Mouse (Mus musculus) retina, postnatal 1 day (tissue): ENCODE data around the gene Zfp354c.

ENCODE experiments used
- DNase-seq: peaks from one replicate; pipeline ENCODE4 v3.0.0-alpha.2; 2012

The Zfp354c gene

DNA sequence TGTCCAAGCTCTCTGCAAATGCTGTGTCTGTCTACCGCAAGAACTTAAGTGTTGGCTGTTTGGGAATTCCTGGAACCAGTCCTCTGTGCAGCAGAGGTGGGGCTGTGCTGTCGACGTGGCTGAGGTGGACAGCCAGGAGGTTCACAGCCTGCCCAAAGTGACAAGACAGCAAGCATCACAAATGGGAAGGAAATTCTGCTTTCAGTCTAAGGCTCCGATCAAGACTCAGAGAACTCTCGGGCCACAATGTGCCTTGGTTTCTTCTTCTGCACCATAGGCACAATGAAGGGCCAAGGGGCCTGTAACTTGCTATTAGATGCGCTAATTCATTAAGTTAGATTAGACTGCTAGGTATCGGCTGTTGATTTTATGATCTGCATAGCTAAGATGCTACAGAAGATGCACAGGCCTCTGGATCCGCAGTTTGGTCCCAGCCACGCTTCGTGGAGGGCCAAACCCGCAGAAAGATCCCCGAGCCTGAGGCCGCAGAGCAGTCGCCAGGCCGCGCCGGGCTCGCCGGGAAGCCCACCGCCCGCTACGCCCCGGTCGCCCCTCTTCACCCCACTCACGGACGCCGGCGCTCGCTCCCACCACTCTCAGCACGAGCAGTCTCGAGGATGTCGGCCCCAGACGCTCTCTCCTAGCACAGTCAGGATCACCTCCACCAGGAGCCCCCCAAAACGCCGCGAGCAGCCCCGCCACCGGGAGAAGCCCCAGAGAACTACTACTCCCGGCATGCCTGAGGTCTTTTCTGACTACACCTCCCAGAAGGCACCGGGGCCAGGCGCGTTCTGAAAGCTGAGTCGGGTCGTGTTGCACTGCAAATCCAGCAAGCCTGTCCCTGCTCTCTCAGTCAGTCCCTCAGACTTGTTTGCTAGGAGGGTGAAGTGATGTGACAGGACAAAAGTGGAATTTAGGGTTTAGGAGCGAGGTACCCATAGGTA, at the start of gene Zfp354c:
Gene Zfp354c (minus strand): TSS at position 715 of the 944 bp plus-strand sequence.
- peak; percentile 92 for DNase-seq

DNA sequence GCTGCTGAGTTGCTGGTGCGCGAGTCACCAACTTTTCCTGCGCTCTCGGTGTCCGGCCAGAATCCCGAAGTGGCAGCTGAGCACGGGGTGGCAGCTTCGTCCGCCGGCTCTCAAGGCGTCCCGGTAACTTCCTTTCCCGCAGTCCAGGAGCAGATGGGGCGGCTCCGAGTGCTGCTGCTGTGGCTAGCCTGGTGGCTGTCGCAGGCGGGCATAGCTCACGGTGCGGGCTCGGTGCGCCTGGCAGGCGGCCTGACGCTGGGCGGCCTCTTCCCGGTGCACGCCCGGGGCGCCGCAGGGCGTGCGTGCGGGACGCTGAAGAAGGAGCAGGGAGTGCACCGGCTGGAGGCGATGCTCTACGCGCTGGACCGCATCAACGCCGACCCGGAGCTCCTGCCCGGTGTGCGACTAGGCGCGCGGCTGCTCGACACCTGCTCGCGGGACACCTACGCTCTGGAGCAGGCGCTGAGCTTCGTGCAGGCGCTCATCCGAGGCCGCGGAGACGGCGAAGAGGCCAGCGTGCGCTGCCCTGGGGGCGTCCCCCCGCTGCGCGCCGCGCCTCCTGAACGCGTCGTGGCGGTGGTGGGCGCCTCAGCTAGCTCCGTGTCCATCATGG, 23.6 kb upstream of the Zfp354c start:
- peak; percentile 51 for DNase-seq

DNA sequence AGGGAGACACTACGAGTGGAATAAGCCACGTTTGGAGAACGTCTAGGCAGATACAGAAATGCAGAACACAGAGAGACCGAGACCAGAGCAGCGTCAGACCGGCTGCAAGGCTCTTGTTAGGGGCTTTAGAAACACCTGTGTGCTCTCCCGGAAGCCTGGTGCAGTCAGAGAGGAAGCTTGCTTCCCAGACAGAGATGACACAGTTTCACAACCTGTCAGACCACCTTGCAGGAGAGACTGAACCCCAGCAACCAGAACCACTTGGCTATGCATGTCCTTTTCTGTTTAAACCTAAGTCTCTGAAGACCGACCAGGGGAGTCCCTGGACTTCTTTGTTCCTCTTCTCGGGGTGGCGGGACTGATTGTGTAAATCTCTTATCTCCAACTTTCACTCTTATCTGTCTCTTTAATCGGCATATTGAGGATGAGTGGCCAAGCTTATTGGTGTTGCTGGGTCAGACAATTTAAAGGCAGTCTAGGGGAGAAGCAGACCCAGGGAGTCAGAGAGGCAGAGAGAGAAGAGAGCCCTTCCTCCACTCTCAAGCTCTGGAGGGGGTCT, 22.7 kb upstream of the Zfp354c start, which contains the start of gene Grm6:
Gene Grm6 (plus strand): TSS at position 509 of the 559 bp plus-strand sequence.
- DNase-seq, result no peak

DNA sequence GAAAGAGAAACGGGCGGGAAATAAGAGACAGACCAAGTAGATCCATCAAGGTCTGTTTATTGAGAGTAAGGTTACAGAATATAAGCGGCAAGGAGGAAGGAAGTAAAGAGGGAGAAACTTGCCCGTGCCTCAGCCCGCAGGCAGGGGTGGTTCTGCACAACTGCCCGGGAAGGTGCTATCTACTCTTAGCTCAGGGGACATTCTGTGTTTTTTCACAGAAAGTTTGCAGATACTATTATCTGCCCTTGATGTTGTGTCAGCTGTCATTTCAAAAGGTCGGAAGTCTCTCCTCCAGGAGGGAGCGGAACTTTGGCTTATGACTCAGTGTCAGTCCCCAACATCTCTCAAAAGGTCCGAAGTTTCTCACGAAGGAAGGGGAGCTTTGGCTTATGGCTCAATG, 21.8 kb upstream of the Zfp354c start:
- no peak for DNase-seq

DNA sequence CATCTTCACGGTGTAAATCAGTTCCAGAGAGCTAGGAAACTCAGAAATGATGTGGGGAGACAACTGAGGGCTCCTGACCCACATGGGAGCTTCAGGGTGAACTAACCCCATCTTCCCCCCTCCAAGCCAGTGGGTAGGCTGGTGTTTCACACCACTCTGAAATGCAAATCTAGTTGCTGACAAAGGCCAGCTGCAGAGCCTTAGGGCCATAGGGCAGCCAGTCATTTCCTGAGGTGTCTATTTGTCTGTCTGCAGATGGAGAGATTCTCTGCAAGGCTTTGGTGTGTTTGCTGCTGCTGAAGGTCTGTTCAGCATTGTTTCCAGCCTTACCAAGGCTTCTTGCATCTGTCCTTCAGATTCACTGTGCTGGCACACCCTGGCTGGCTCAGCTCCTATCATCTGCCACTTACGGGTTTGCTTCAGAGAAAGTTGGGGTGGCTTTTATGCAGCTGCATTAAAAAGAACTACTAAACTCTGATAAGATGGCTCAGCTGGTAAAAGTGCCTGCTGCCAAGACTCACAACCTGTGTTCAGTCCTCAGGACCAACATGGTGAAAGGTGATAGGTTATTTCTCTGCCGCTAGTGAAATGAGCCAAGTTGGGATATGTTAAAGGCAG, 21.1 kb upstream of the Zfp354c start:
- DNase-seq, result no peak

DNA sequence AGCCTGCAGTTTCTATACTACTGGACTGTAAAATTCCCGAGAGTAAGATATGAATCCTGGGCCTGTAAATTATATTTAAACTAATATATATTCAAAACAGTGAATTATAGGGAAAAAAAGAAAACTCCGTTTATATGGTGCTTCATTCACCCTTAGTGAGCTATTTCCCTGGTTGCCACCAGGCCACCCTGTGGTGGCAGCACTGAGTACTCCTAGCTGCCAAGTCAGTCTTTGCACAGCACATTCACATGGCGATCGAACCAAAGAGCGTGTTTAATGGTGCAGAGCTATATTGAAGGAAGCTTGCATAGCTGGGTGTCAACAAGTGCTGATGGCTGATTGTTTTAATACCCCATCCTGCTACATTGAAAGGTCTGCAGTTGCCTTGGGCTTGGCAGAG, 19.5 kb upstream of the Zfp354c start:
- peak; percentile 46 for DNase-seq

DNA sequence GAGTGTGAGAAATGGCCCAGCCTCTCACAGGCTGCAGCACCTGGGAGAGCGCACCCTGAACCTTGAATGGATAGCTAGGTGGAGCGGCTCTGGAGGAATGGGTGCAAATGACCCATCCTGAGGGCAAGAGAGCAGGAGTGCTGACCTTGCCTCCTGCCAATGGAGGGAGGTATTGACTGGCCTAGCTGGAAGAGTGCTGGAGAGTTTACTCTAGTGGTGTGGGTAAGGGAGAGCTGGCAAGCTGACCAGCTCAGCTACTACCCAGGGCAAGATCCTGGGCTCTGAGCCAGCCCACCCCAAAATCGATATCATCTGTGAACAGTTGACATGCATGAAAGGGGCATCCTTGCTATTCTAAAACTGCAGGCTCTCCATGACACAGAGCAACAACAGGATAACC, 18.4 kb upstream of the Zfp354c start:
- DNase-seq, result no peak

DNA sequence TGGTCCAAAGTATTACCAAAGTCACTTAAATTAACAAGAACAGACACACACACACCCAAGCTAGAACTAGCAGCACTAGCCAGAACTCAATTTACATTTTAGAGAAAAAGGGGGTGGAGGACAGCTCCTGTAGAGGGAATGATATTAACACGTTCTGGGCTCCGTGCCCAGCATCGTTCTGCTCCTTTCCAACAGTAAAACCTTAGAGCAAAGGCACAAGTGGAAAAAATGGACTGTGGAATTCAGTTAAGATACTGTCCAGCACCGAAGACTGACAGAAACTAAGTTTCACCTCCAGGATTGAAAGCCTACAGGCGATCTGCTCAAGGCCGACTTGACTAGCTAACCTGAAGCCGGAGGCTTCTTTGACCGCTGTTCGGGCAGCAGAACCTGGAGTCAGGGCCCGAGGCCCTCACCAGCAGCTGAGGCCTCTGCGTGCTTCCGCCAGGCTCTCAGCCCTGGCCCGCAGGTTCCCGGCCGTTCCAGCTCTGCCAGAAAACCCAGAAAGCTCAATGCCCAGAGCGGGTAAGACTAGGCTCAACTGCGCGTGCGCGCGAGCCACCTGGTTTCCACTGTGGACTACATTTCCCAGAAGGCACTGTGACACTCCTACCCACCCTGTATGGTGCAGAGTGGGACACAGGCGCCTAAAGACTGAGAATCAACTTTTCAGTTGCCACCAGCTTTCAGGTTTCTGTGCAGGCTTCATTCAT, 13.7 kb upstream of the Zfp354c start, which contains the start of gene Zfp879:
Gene Zfp879 (minus strand): TSS at position 530 of the 713 bp plus-strand sequence.
- DNase-seq, result peak; percentile 94

DNA sequence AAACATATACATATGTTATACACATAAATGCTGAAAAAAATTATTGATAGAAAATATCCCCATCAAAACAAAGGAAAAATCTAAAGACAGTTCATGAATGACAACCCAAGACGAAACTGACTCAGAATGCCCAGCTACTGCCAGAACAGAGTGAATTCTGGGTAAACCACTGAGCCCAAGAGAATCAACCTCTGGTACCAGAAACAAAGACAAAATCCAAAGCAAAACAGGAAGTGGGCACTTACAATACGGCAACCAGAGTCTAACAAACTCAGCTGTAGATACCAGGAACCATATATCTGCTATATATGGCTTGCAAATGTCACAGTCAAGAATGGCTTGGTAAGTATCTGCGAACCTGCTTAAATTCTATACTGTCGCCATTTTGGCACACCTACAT, 8.2 kb upstream of the Zfp354c start:
- no peak for DNase-seq

DNA sequence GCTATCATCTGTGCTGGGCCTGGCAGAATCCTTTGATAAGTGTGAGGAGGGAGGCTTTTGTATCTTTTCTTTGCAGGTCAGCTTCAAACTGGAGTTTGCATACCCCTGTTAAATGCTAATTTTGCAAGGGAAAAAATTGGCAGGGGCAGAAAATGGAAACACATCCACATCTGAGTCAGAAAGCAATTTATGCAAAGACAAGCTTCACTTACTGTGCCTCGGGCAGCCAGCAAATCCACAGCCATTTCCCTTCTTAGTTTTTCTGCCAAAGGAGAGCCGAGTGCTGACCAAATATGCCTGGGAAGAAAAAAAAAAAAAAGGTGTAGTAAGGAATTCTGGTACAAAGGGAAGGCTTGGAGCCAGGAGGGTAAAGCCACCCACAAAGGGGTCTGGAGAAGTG, 1.3 kb downstream of the Zfp354c start:
- DNase-seq, result no peak

DNA sequence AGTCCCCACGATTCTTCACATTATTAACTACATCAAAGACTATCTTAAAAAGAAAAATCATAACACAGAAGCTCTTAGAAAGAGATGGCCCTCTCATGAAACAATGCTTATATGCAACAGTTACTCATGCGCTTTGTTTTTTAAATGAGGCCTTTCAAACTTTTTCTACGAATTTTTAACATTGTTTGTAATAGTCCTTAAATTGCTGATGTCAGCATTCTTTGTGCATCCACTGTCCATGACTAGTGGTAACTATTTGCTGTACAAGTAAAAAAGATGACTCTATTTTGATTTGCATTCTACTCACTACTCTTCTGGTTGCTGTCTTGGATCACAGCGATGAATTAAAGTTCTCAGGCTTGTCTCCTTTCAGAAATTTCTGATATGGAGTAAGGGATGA, 13.3 kb downstream of the Zfp354c start:
- no peak for DNase-seq

DNA sequence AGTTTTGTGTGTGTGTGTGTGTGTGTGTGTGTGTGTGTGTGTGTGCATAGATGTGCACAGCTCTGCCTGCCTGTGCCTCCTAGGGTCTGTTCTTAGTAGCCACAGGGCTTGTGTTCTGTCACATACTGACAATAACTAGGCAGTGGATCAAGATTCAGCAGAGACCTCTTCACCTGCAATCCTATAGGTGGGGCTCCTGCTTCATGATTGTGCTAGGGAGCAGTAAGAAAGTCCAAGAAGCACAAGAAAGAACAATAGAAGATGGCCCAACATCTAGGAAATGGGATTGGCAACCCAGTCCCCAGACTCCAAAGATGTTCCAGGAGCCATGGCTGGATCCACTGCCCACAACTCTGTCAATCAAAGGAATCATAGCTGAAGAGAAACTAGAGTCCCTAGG, 28.7 kb downstream of the Zfp354c start:
- DNase-seq, result no peak

DNA sequence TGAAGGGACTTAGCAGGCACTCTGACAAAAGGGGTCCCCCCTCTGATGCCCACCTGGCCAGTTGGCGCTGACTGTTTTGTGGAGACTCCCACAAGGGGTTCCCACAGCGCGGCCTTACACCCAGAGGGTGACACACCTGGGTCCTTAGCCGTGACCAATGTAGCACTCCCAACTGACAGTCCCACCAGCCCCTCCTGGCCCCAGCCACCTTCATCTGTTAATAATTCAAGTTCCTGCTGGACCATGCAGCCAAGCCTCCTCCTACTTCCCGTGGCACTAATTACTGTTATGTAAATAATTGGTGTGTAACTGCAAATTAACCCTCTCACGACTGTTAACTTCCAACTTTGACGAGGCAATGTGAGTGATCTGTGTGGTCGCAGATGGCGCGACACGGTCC, 29.9 kb downstream of the Zfp354c start:
- no peak for DNase-seq

DNA sequence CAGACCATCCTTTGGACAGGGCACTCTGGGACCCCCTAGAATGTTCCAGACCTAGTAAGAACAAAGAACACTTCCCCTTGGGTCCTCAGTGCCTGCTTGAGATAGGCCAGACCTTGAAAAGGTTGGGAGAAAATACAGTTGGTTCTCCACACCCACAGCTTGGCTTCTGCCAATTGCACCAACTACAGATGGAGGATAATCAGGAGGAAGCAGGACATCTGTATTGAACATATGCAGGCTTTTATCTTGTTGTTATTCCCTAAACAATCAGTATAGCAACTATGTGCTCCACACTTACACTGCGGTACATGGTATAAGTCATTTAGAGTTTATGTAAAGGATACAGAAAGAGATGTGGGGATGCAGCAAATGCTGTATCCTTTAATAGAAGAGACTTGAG, 56.5 kb downstream of the Zfp354c start:
- no peak for DNase-seq

DNA sequence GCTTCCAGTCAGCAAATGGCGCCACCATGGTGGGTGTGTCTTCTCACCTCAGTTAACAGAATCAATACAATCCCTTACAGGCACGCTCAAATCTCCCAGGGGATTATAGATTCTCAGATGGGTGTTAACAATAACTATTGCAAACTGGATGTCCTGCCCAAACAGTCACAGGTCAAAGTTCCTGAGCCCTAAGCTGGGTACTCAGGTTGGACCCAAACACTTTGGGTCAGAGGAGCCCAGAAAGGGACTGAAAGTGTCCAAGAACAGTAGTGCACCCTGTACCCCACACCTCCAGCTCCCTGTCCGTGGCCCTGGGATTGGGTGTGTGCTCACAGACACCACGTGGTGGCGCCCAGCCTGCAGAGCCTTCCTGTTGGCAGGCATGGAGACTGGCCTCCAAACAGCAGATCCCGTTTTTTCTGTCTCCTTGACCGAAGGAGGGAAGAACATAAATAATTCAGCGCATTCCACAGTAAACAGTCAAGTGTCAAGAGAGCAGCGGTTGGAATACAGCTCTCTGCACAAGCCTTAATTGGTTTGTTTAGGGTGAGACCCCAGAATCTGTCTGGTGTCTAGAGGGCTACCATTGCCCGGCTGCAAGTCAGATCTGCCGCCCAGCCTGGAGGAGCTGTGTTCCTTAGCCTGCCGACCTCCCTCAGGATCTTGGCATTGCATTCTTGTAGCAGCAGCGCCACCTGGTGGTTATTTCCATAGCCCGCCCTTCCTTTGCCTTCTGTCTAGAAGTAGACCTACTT, 58.4 kb downstream of the Zfp354c start:
- DNase-seq, result peak; percentile 91

DNA sequence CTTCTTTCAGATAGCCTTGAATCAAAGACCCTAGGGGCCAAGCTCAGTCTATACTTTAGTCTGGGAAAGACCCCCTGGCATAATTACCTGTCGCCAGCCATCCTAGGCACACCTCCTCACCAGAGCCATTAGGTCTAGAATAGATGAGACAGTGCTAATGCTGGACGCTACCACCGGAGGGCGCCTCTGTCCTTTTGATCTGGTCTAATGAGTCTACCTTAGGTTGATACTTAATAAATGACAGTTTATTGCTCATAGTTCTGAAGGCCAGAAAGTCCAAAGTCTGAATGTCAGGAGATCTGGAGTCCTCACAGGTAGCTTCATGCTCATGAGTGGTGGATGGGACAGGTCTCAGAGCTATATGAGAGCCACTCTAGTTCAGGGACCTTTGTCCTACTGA, 60.5 kb downstream of the Zfp354c start:
- peak; percentile 44 for DNase-seq

DNA sequence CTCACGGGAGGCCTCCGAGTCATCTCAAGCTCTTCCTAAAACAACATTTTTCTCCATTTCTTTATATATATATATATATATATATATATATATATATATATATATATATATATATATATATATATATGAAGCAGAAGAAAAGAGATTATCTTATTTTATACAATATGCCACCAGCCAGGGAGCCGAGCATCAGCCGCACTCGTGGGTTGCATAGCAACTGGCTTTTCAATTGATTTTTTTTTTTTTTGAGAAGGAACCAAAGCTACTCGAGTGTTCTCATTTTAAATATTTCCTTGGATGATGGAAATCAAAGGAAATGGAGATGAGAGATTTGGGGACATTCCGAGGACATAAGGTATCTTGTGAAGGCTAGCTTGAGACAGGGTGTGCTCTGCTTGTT, 61.1 kb downstream of the Zfp354c start:
- no peak for DNase-seq
